Mouse (Mus musculus): ENCODE results near the gene Yju2. TPM values are rescaled to one million over a fixed set of nuclear protein-coding genes. Genes with fewer than 3 reads are reported as not detected.

The Yju2 gene
- polyA plus RNA-seq, 1 experiment from 2014 or later, result 11.4 TPM

- peaks cover 11% of the 10 kb centered on the region; the same call in 1 of the 2 replicates for H3K27me3 ChIP-seq
- H3K36me3 ChIP-seq, result no peaks in the 10 kb centered on the region
- no peak for ATAC-seq (ENCODE audit: low read depth)
- H3K4me2 ChIP-seq, result no peak overlapping the region
- no peak overlapping the region for H3K9ac ChIP-seq
- no peaks in the 10 kb centered on the region for H3K9me3 ChIP-seq (replicated peaks)
- no peak overlapping the region for H3K27ac ChIP-seq
- no peak for DNase-seq
- peaks cover 16% of the 10 kb centered on the region for H3K4me1 ChIP-seq (replicated peaks)
- H3K4me3 ChIP-seq (replicated peaks), result no peak overlapping the region
Observed at GRCm38 (mm10) chr17:55952041-55952440, 6.9 kb upstream of the Yju2 start.

GRCm38 (mm10) chr17:55952447-55953027 is 6.4 kb upstream of the Yju2 start, which contains the start of gene Ebi3:
Gene Ebi3 (plus strand): TSS chr17:55952640.
- WGBS (ENCODE audit: insufficient replicate concordance), result 42% methylated on average over 6 of the region's 6 CpGs
- ATAC-seq (ENCODE audit: low read depth) (0 out of 2 replicates have a peak, but pooled peaks have one; percentile 15), DNase-seq (no peak)
- Histone ChIP-seq H3K9me3 (replicated peaks) (no peaks in the 10 kb centered on the region), H3K27me3 (peaks cover 11% of the 10 kb centered on the region; the same call in 1 of the 2 replicates), H3K27ac (no peak within 1 kb of the TSS), H3K9ac (no peak within 1 kb of the TSS), H3K4me2 (peak within 1 kb of the TSS; percentile 25), H3K4me1 (replicated peaks) (peaks cover 21% of the 10 kb centered on the region), H3K36me3 (no peaks in the 10 kb centered on the region), H3K4me3 (replicated peaks) (0 out of 2 replicates have a peak within 1 kb of the TSS, but pooled peaks have one; percentile 7)

GRCm38 (mm10) chr17:55953751-55954150 is 5.1 kb upstream of the Yju2 start:
- no peak for ATAC-seq (ENCODE audit: low read depth)
- no peak for DNase-seq
- peaks cover 33% of the 10 kb centered on the region for H3K4me1 ChIP-seq (replicated peaks)
- H3K27ac ChIP-seq, result no peak overlapping the region
- H3K9ac ChIP-seq, result no peak overlapping the region
- H3K4me3 ChIP-seq (replicated peaks), result no peak overlapping the region
- WGBS (ENCODE audit: insufficient replicate concordance), result 61% methylated on average over 6 of the region's 6 CpGs
- no peak overlapping the region for H3K4me2 ChIP-seq
- no peaks in the 10 kb centered on the region for H3K9me3 ChIP-seq (replicated peaks)
- no peaks in the 10 kb centered on the region for H3K36me3 ChIP-seq
- H3K27me3 ChIP-seq, result peaks cover 11% of the 10 kb centered on the region; the same call in 1 of the 2 replicates

GRCm38 (mm10) chr17:55954229-55954628 is 4.7 kb upstream of the Yju2 start:
- ATAC-seq (ENCODE audit: low read depth) (no peak), DNase-seq (no peak)
- no peak overlapping the region for H3K4me3 ChIP-seq (replicated peaks)
- H3K27ac ChIP-seq, result no peak overlapping the region
- no peak overlapping the region for H3K4me2 ChIP-seq
- no peaks in the 10 kb centered on the region for H3K36me3 ChIP-seq
- peaks cover 33% of the 10 kb centered on the region for H3K4me1 ChIP-seq (replicated peaks)
- WGBS (ENCODE audit: insufficient replicate concordance), result 37% methylated on average over 16 of the region's 16 CpGs
- no peaks in the 10 kb centered on the region for H3K9me3 ChIP-seq (replicated peaks)
- H3K27me3 ChIP-seq, result peaks cover 11% of the 10 kb centered on the region; the same call in 1 of the 2 replicates
- no peak overlapping the region for H3K9ac ChIP-seq

GRCm38 (mm10) chr17:55956129-55956528 is 2.8 kb upstream of the Yju2 start:
- Histone ChIP-seq H3K27ac (no peak overlapping the region), H3K4me2 (peak overlapping the region; percentile 77), H3K4me3 (replicated peaks) (peak overlapping the region; percentile 63), H3K36me3 (peaks cover 8% of the 10 kb centered on the region), H3K4me1 (replicated peaks) (peaks cover 49% of the 10 kb centered on the region), H3K9me3 (replicated peaks) (no peaks in the 10 kb centered on the region), H3K9ac (peak overlapping the region; percentile 66), H3K27me3 (peaks cover 11% of the 10 kb centered on the region; the same call in 1 of the 2 replicates)
- ATAC-seq (ENCODE audit: low read depth), result peak; percentile 22
- peak; percentile 76 for DNase-seq
- WGBS (ENCODE audit: insufficient replicate concordance), result 3% methylated on average over 26 of the region's 26 CpGs

- no peaks in the 10 kb centered on the region for H3K9me3 ChIP-seq (replicated peaks)
- WGBS (ENCODE audit: insufficient replicate concordance), result 42% methylated on average over 6 of the region's 6 CpGs
- peaks cover 11% of the 10 kb centered on the region; the same call in 1 of the 2 replicates for H3K27me3 ChIP-seq
- peak overlapping the region; percentile 66; the same call in 1 of the 2 replicates for H3K9ac ChIP-seq
- no peak overlapping the region for H3K27ac ChIP-seq
- peak overlapping the region; percentile 63 for H3K4me3 ChIP-seq (replicated peaks)
- DNase-seq (no peak), ATAC-seq (ENCODE audit: low read depth) (no peak)
- H3K4me2 ChIP-seq, result peak overlapping the region; percentile 77
- H3K36me3 ChIP-seq, result peaks cover 12% of the 10 kb centered on the region
- H3K4me1 ChIP-seq (replicated peaks), result peaks cover 49% of the 10 kb centered on the region
Observed at GRCm38 (mm10) chr17:55956591-55956990, 2.3 kb upstream of the Yju2 start.

GRCm38 (mm10) chr17:55957168-55957567 is 1.7 kb upstream of the Yju2 start:
- Histone ChIP-seq H3K27ac (no peak overlapping the region), H3K4me2 (0 out of 2 replicates have a peak overlapping the region, but pooled peaks have one; percentile 7), H3K9ac (no peak overlapping the region), H3K27me3 (peaks cover 11% of the 10 kb centered on the region; the same call in 1 of the 2 replicates), H3K36me3 (peaks cover 18% of the 10 kb centered on the region), H3K9me3 (replicated peaks) (no peaks in the 10 kb centered on the region), H3K4me1 (replicated peaks) (peaks cover 50% of the 10 kb centered on the region), H3K4me3 (replicated peaks) (no peak overlapping the region)
- no peak for ATAC-seq (ENCODE audit: low read depth)
- 19% methylated on average over 9 of the region's 9 CpGs for WGBS (ENCODE audit: insufficient replicate concordance)
- DNase-seq, result peak; percentile 68

- no peaks in the 10 kb centered on the region for H3K9me3 ChIP-seq (replicated peaks)
- peaks cover 55% of the 10 kb centered on the region for H3K4me1 ChIP-seq (replicated peaks)
- peaks cover 11% of the 10 kb centered on the region; the same call in 1 of the 2 replicates for H3K27me3 ChIP-seq
- H3K4me2 ChIP-seq, result peak overlapping the region; percentile 83
- H3K36me3 ChIP-seq, result peaks cover 23% of the 10 kb centered on the region
- no peak for DNase-seq
- 64% methylated on average over 13 of the region's 13 CpGs for WGBS (ENCODE audit: insufficient replicate concordance)
- peak overlapping the region; percentile 89 for H3K27ac ChIP-seq
- H3K4me3 ChIP-seq (replicated peaks), result peak overlapping the region; percentile 66
- peak overlapping the region; percentile 75 for H3K9ac ChIP-seq
- ATAC-seq (ENCODE audit: low read depth), result no peak
Observed at GRCm38 (mm10) chr17:55957726-55958583, 944 bp upstream of the Yju2 start.

- H3K27ac ChIP-seq, result peak overlapping the region; percentile 89
- H3K36me3 ChIP-seq, result peaks cover 27% of the 10 kb centered on the region
- H3K9ac ChIP-seq, result peak overlapping the region; percentile 75
- H3K4me3 ChIP-seq (replicated peaks), result peak overlapping the region; percentile 66
- WGBS (ENCODE audit: insufficient replicate concordance), result 35% methylated on average over 2 of the region's 2 CpGs
- no peaks in the 10 kb centered on the region for H3K9me3 ChIP-seq (replicated peaks)
- H3K27me3 ChIP-seq, result peaks cover 11% of the 10 kb centered on the region; the same call in 1 of the 2 replicates
- peaks cover 58% of the 10 kb centered on the region for H3K4me1 ChIP-seq (replicated peaks)
- no peak for ATAC-seq (ENCODE audit: low read depth)
- no peak for DNase-seq
- peak overlapping the region; percentile 83 for H3K4me2 ChIP-seq
Observed at GRCm38 (mm10) chr17:55958584-55958886, 364 bp upstream of the Yju2 start.

- Histone ChIP-seq H3K4me3 (replicated peaks) (peak overlapping the region; percentile 66), H3K4me1 (replicated peaks) (peaks cover 58% of the 10 kb centered on the region), H3K9ac (peak overlapping the region; percentile 75), H3K27me3 (0 out of 2 replicates have a peak, but pooled peaks cover under 1% of the 10 kb centered on the region), H3K9me3 (replicated peaks) (no peaks in the 10 kb centered on the region), H3K36me3 (peaks cover 42% of the 10 kb centered on the region), H3K27ac (peak overlapping the region; percentile 72), H3K4me2 (peak overlapping the region; percentile 83)
- ATAC-seq (ENCODE audit: low read depth) (no peak), DNase-seq (no peak)
- WGBS (ENCODE audit: insufficient replicate concordance), result 62% methylated on average over 10 of the region's 10 CpGs
Observed at GRCm38 (mm10) chr17:55959946-55960740, 1.2 kb downstream of the Yju2 start.

GRCm38 (mm10) chr17:55960791-55961190 is 1.9 kb downstream of the Yju2 start:
- H3K4me3 ChIP-seq (replicated peaks), result no peak overlapping the region
- peaks cover 45% of the 10 kb centered on the region for H3K36me3 ChIP-seq
- peak overlapping the region; percentile 75; the same call in 1 of the 2 replicates for H3K9ac ChIP-seq
- H3K27me3 ChIP-seq, result no peaks in the 10 kb centered on the region
- peak overlapping the region; percentile 83; the same call in 1 of the 2 replicates for H3K4me2 ChIP-seq
- H3K9me3 ChIP-seq (replicated peaks), result no peaks in the 10 kb centered on the region
- no peak overlapping the region for H3K27ac ChIP-seq
- peaks cover 55% of the 10 kb centered on the region for H3K4me1 ChIP-seq (replicated peaks)
- no peak for DNase-seq
- no peak for ATAC-seq (ENCODE audit: low read depth)
